Mouse (Mus musculus) heart, postnatal 10 days (tissue): Measurements from ENCODE around the gene Gsg1l. TPM values are rescaled to one million over a fixed set of nuclear protein-coding genes. Genes with fewer than 3 reads are reported as not detected.

ENCODE experiments used
- DNase-seq, 2 experiments: peaks; one replicate each; pipeline ENCODE4 v3.0.0; 2021
- intact Hi-C: fragments of 180-260 bp; cut with DNase I; formaldehyde crosslinking; loops from one replicate; pipeline ENCODE4 v1.15.1; 2025
- total RNA-seq, 2 experiments: library from RNA; stranded (reverse); gene quantifications; 2 replicates each; pipeline ENCODE4 v1.2.3; 2021

Gsg1l gene
- total RNA-seq, 2 experiments from 2014 or later: 12.1 to 13.3 TPM

DNA sequence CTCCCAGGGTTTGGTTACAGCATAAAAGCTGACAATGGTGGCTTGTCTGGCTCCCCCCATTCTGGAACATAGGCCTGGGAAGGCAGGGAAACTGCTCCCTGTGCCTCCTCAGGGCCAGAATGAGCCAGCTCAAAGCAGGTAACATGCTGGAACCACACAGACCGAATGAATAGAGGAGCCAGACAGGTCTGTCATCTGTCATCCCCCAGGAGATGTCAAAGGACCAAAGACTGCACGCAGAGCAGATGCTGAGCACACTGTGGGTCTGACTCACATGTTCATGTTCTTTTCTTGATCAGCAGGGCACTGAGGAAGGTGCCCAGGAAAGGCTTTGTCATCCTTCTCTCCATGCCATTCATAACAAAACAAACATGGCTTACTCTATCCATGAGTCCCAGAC lies 90.4 kb downstream of the Gsg1l start:
- intact Hi-C loops: no loop called here
- no peak for DNase-seq

- no peak for DNase-seq
- intact Hi-C loops: no loop called here
Measured at GRCm38 (mm10) chr7:125989969-125990368, 92.2 kb downstream of the Gsg1l start.

- intact Hi-C loops: no loop called here
- no peak for DNase-seq
Measured at GRCm38 (mm10) chr7:125989489-125989888, 92.7 kb downstream of the Gsg1l start.

- intact Hi-C loops: no loop called here
Measured at GRCm38 (mm10) chr7:125988326-125988725, 93.9 kb downstream of the Gsg1l start.

DNA sequence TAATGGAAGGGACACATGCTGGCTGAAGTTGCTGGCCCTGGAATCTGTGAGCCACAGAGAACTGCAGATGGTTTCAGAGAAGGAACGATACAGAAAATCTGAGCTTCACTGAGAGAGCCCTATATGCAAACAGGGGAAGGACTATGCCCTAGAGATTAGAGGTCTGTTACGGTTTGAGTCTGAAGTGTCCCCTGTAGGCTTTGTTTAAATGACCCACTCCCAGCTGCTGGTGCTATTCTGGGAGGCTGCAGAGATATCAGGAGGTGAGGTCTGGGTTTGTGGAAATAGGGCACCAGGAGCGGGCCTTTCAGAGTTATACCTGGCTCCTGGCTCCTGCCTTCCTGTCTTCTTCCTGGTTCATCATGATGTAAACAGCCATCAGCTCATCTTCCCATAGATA lies 95.1 kb downstream of the Gsg1l start:
- intact Hi-C loops: no loop called here
- no peak for DNase-seq

More at GRCm38 (mm10) chr7:125988326-125988725, 93.9 kb downstream of the Gsg1l start:
- no peak for DNase-seq

DNA sequence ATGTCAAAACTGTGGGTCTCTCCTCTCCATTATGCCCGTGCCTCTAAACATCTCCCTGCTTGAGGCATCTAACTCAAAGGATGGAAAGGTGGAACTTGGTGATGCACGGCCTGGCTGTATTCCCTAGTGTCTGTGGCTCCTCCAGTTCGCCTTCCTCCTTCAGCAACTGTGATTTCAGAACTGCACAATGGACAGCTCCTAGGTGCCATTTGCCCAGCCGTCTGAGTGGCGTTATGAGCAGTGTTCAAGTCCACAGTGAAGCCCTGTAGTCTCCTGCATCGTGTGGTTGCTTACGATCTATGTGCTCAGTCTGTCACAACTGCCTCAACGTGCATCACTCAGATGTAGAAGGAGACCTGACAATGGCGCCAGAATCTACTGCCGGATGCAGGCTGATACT lies 96.6 kb downstream of the Gsg1l start:
- DNase-seq: no peak
- intact Hi-C loops: no loop called here

- DNase-seq: no peak
- intact Hi-C loops: no loop called here
Measured at GRCm38 (mm10) chr7:125983902-125984841, 98.0 kb downstream of the Gsg1l start.

- DNase-seq: no peak
- intact Hi-C loops: no loop called here
Measured at GRCm38 (mm10) chr7:125979591-125979990, 102.6 kb downstream of the Gsg1l start.

DNA sequence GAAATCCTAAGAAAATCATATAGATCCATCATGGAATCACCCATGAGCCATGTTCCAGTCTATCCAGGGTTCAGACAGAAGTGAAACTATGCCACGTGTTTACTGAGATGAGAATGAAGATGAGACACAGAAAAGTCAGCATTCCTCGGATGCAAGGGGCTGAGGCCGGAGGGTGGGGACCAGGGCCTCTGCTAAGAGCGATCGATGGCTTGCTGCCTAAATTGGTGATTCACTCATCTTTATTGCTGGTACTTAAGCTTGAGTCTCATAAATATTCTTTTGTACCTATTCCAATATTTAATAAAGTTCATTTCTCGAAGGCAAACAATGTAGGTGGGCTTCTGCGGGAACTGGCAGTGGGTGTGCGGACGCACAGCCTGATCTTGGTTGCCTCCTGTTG lies 105.5 kb downstream of the Gsg1l start:
- intact Hi-C loops: no loop called here
- DNase-seq: no peak

- no peak for DNase-seq
- intact Hi-C loops: no loop called here
Measured at GRCm38 (mm10) chr7:125975414-125975813, 106.8 kb downstream of the Gsg1l start.

DNA sequence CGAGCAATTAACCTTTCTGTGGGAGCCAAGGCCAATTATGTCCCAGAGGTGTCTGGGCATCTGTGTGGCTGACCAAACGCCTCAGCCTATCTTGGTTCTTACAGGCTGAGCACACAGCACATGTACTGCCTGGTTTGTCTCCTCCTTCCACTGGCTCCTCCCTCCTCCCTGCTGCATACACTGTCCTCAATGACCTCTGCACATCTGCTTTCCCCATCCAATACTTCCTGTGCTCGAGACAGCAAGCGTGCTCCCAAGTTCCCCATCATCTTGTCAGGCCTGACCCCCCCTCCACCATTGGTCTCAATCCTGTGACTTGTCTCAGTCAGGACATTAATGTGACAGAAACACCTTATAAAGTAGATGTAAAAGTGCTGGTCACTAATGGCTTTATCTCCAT lies 108.3 kb downstream of the Gsg1l start:
- intact Hi-C loops: no loop called here
- DNase-seq: no peak

DNA sequence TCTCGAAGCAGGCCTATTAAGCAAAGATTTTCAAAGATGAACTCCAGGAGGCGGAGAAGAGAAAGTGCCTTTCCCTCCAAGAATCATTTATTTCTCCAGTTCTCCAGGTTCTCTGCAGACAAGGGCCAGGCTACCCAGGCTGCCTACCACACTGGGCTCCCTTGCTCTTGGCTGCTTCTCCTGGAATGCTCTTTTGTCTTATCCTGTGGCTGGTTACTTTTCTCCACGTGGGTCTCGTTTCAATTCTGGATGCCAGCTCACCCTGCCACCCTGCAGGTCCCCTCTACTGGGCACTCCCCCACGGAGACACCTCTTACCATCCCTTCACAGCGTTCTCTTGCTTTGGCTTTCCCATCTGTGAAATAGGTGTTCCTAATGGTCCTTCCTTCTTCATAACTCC lies 109.4 kb downstream of the Gsg1l start:
- intact Hi-C loops: no loop called here
- DNase-seq: peak; percentile 44

DNA sequence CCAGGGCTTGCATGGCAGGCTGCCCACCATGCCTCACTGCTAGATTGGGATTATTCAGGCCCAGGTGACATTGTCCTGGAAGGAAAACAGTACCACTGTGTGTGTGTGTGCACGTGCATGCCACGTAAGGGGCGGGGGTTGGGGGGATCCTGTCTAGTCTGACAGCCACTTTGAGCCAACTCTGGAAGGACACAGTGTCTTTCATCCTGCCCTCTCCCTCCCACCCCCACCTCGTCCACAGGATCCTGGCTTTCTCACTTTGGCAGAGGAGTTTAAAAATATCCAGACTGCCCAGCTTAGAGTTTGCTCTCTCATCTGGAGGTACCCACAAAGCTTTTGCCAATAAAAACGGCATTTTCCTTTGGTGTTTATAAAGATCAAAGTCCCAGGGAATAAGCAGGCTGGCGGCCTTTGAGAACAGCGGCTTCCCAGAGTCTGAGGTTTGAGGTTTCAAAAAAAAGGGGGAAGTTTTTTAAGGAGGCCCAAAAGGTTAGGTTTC lies 110.0 kb downstream of the Gsg1l start:
- DNase-seq: peak; percentile 48 to 58
- intact Hi-C loops: no loop called here

GRCm38 (mm10) chr7:125969076-125969475 lies 113.1 kb downstream of the Gsg1l start:
- no peak for DNase-seq
- intact Hi-C loops: no loop called here

- intact Hi-C loops: no loop called here
- peak; percentile 55 to 57 for DNase-seq
Measured at GRCm38 (mm10) chr7:125966402-125967261, 115.6 kb downstream of the Gsg1l start.

DNA sequence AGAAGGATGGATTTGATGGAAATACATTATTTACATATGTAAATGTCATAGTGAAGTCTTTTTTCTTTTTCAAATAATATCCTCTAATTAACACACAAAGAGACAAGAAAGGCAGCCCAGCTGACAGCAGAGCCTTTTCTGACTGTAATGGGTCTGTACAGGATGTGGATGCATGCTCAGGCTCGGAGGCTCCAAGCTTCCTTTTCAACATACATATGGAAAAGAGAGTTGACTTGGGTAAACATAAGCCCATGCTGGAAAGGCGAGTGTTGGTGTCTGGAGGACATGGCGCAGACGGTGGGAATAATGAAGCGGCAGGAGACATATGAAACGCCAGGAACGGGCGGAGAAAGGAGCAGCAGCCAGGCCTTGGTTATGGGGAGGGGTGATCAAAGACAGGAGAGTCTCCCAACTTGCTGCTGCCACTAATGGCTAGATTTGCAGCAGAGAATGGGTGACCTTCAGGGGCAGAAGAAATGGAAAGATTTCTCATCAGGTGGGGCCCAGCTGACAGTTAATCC lies 118.1 kb downstream of the Gsg1l start:
- no peak for DNase-seq
- intact Hi-C loops: loop anchor here (5.0 kb wide), 1 partner anchor 68 kb away; no protein-coding TSS in a partner anchor

GRCm38 (mm10) chr7:125959294-125960048 lies 122.7 kb downstream of the Gsg1l start:
- intact Hi-C loops: loop anchor here (5.0 kb wide), 2 partner anchors 73 to 123 kb away; partner anchors contain the start of gene Gsg1l
- DNase-seq: peak in 1 of 2 experiments; percentile 57

GRCm38 (mm10) chr7:125958856-125959255 lies 123.4 kb downstream of the Gsg1l start:
- intact Hi-C loops: loop anchor here (5.0 kb wide), 1 partner anchor 123 kb away; the partner anchor contains the start of gene Gsg1l
- no peak for DNase-seq

DNA sequence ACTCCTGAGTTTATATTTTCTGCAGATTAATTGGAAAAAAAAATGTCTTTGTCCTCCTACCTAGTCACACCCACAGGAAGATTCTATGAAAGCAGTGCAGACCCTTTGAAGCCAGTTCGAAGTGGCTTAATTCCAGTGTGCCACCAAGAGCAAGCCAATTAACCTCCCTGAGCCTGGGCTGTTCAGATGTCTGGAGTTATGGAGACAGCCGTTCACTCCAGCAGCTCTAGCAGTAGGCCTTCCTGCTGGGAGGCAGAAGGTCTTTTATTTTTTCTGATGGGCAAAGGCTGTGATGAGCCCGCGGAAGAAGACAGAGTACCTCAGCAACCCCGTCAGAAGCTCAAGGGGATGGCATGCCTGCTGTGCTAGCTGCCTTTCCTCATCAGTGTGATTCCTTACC lies 127.2 kb downstream of the Gsg1l start:
- intact Hi-C loops: loop anchor here (5.0 kb wide), 1 partner anchor 127 kb away; the partner anchor contains the start of gene Gsg1l
- DNase-seq: no peak

GRCm38 (mm10) chr7:125954356-125954878 lies 127.8 kb downstream of the Gsg1l start:
- intact Hi-C loops: no loop called here
- DNase-seq: no peak
